Mouse (Mus musculus): ENCODE data around the gene Colgalt1.

DNA sequence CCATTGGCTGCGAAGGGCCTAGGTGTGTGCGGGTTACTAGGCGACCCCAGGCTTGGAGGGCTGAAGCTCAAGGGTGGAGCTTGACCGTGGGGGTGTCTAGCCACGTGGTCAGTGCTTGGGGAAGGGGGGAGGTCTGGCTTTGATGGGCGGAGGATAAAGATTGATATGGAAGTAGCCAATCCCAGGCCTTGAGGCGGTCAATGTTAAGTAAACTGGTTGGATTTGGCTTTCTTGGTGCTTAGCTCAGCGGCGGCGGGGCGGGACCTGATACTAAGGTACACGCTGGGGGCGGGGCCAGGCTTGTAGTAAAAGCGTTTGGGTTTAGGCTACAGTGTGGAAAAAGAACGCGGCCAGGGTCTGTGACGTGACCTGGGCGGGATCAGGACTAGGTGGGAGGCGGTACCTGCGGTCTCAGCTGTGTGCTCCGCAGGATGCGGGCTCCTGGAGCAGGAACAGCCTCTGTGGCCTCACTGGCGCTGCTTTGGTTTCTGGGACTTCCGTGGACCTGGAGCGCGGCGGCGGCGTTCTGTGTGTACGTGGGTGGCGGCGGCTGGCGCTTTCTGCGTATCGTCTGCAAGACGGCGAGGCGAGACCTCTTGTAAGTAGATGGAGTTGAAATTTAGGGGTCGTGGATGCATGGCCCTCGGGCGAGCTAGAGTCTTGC, 40.4 kb upstream of the Colgalt1 start:
- no peak for TF ChIP-seq TBP (IDR thresholded peaks at IDR 0.05; ENCODE audit: low read depth, low read length)
- TF ChIP-seq CTCF (IDR thresholded peaks at IDR 0.05 in 2 of 3, conservative IDR thresholded peaks at IDR 0.05 in 1 of 3; ENCODE audit: control insufficient read depth in 1 of 3, insufficient read depth in 1 of 3, low read depth in 2 of 3, low read length in 3 of 3, poor library complexity in 1 of 3, severe bottlenecking in 1 of 3): no peak
